Mouse (Mus musculus): ENCODE measurements around the gene Tmem233.

The Tmem233 gene

DNA sequence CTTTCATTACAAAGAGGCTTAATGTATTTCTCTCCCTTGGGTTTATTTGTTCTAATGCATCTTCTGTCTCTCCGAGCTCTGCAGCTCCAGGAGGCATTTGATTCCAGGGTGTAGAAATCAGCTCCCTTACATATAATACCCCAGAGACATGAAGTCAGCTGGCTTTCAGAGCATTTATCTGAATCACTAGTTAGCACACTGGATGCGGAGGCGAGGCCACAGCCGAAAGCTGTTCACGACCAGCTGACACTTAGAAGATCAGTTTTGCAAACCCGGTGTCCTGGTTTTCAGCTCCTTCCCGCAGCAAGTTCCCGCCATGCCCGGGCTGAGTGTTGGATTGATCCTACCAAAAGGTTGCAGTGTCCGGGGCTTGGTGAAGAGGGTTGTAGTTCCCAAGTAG lies 78.8 kb downstream of the Tmem233 start:
- DNase-seq (ENCODE audit: low spot score in 2 of 2), result no peak

DNA sequence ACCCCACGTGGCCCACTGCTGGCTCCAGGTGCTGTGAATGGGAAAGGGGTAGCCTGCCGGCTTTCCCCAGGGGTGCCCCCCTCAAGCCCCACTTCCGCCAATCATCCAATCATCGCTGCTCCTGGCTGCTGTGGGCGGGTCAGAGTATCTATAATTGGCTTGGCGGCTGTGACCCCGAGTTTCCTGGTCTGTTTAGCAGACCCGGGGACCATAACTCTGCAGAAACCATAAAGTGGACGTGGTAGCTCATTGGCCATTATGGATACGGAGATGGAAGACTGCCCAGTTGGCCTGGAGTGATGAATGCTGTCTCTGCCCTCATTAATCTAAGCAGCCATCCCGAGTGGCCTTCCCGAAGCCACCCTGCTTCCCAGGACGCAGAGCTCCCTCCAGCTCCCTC lies 79.2 kb downstream of the Tmem233 start:
- no peak for DNase-seq (ENCODE audit: low spot score in 2 of 2)

DNA sequence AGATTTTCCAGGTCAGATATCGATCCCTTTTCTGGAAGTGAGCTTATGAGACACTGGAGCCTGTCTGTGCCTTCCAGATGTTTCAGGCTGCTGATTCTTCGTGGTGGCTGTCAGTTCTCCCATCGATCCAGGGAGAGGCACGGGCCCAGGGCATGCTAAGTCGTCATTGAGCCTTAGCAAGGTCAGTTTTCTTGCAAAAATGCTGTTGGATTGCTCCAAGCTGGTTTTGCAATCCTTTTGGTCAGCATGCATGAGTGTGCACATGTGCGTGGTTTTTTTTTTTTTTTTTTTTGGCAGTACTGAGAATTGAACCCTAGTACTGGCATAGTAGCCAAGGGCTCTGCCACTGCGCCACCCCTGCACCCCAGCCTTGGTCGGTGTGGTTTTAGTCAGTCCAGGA lies 79.9 kb downstream of the Tmem233 start:
- no peak for DNase-seq (ENCODE audit: low spot score in 2 of 2)

DNA sequence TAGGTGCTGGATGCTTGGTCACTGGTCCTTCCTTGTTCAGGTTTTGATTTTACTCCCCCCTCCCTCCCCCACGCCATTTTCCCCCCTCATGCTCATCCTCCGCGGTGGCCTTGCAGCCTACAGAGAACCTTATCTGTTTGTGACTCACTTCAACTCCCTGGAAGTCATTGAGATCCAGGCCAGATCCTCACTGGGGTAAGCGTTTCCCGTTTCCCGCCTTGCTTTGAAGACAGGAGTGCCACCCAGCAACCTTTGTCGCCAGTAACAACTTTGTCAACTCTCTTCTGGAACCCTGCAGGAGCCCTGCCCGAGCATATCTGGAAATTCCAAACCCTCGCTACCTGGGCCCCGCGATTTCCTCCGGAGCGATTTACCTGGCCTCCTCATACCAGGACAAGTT lies 85.7 kb downstream of the Tmem233 start:
- no peak for DNase-seq (ENCODE audit: low spot score in 2 of 2)

DNA sequence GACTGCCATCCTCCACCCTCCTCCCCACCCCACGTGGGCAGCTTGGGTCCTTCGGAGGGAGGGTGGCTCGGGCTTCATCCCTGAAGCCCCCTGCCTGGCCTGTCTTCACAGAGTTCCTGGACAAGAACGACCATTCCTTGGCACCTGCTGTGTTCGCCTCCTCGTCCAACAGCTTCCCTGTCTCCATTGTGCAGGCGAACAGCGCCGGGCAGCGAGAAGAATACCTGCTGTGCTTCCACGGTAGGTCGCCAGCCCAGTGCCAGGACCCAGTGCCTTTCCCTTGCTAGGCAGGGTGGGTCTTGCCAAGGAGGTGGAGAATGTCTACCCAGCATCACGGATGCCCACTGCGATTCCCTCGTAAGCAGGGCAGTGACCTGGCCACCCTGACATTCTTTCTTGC lies 88.9 kb downstream of the Tmem233 start:
- no peak for DNase-seq (ENCODE audit: low spot score in 2 of 2)

DNA sequence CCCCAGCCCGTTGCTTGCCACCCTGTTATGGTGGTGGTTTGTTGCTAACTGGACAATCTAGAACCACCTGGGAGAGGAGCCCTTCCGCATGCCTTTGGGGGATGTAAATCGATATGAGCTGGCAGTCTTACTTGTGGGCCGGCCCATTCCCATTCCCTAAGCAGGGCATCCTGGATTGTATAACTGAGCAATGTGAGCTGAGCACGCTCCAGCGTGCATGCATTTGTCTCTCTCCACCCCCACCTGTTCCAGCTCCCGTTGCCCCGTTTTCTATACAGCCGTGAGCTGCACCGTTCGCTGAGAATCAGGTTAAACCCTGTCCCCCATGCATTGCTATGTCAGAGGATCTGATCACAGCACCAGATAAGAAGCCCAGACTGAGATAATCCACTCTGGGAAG lies 91.3 kb downstream of the Tmem233 start:
- no peak for DNase-seq (ENCODE audit: low spot score in 2 of 2)

All from spleen, postnatal 14 days (tissue).